Mouse (Mus musculus): ENCODE data around the gene Slc25a39.

GRCm38 (mm10) chr11:102404161-102405010 lies 3.4 kb downstream of the Slc25a39 start:
- TF ChIP-seq POLR2A (IDR thresholded peaks at IDR 0.05; ENCODE audit: borderline replicate concordance, control insufficient read depth, low read depth, low read length) (no peak), CTCF (IDR thresholded peaks at IDR 0.05; ENCODE audit: control insufficient read depth, insufficient read depth, low read length) (no peak)
